Mouse (Mus musculus) layer of hippocampus, adult 11-12 months (tissue): ENCODE measurements around the gene Morc4.

Experiments used
- DNase-seq: peaks from one replicate; pipeline ENCODE4 v3.0.0; 2022; ENCODE audit warnings: low spot score

Morc4 gene

DNA sequence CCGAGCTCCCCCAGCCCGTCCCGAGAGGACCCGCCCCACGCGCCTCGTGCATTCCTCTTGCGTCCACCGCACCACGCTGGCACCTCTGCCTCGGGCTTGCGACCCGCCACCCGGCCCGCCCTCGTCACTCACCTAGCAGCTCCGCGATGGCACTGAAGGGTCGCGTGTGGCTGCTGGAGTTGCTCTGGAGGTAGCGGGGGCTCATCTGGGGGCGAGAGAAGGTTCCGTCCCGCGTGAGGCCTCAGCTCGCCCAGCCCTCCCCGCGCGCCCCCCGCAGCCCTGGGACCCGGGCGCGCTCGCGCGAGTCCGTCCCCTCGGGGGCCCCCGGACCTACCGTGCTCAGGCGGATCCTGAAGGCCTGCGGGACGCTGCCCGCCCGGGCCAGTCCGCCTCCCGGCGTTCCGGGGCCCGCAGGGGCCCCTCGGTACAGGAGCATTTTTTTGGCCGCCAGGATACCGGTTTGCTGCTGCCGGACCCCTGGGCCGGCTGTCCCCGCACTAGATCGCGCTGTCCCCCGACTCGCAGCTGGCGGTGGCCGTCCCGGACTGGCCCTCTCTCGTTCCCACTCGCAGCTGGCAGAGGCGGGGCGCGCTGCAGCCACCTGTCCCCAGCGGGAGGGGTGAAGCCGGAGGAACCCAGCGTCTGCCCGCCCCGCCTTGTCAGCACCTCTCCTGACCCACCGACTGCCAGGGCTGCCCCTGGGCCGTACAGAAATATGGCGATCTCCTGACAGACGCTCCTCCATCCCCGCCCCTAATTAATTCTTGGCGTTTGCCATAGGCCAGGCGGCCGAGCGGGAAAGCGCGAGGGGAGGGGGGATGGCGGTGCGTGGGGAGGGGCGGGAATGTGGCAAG, at the start of gene Morc4:
Gene Morc4 (minus strand): TSS at position 740 of the 854 bp plus-strand sequence.
- DNase-seq = peak; percentile 28

DNA sequence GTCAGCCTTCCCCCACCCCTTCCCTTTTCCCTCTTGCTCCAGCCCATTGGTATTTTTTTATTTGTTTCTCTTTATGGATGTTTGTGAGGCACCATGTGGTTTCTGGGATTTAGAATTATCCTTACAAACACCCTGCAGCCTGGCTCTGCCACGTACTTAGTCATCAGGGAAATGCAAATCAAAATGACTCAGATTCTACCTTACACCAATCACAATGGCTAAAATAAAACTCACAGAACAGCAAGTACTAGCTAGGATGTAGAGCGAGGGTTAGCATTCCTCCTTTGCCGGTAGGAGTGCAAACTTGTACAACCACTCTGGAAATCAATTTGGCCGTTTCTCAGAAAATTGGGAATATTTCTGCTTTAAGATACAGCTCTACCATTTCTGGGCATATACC, 49.1 kb upstream of the Morc4 start:
- DNase-seq = no peak

DNA sequence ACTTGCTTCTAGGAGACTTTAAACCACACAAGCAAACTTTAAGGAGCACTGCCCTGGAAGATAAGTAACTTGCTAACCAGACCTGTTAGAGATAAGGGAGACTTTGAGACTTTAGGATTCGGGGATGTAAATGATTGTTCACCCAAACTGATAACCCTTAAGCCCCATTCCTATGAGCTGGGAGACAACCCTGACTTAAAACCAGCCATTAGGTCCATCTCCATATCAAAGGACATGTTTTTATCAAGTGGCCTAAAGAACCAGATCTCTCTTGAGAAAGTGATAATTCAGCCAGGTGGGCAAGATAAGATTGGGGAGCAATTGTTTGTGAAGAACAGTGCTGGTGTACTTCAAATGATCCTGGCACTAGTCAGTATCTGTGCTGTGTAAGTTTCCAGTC, 19.9 kb upstream of the Morc4 start:
- DNase-seq = no peak

DNA sequence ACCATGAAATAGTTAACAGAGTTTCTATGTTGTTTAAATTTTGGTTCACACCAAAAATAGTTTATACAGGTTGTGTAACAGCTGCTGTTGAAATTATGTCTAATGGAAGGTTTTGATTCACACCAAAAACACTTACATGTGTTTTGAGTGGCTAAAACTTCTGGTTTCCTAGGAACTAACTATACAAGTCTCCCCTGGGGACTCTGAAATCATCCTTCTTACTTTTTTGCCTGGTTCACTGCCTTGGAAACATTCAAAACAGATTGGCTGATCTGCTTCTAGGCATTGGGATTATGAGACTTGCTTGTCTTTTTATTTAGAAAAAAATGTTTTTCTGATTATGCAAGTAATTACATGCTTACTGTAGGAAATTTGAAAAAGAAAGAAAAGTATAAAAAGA, 11.7 kb upstream of the Morc4 start:
- DNase-seq = no peak

DNA sequence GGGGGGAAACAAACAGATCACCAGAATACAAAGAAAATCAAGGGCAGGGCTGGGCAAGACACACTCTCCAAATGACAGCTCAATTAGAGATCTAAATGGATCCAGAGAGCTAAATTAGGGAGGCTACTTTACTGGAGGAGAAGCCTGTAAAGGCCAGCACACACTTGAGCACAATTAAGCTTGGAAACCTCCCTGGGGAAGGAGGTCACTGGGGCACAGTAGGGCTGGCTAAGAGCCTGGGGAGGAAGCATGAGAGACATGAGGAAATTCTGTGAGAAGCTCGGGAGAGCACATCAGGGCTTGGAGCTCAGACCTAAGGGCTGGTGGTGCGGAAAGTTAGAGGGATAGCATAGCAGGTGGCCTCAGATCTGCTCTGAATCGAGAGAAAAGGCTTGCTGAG, 6.5 kb upstream of the Morc4 start:
- DNase-seq = no peak

DNA sequence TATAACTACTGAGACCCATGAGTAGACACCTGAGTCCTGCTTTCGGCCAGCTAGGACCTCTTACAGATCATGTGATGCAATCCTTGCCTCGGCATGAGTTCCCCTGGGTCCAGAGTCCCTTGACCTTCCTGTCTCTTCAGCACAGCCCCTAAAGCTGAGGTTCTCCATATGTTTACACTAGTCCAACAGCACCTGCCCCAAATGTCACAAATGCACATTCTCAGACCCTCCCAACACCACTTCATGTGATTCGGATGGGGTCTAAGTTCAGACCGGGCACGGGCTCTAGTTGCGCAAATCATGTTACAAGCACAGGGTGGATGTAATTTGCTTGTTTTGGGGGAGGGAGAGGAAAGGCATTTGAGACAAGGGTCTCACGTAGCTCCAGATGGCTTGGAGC, 5.6 kb upstream of the Morc4 start:
- DNase-seq = no peak

DNA sequence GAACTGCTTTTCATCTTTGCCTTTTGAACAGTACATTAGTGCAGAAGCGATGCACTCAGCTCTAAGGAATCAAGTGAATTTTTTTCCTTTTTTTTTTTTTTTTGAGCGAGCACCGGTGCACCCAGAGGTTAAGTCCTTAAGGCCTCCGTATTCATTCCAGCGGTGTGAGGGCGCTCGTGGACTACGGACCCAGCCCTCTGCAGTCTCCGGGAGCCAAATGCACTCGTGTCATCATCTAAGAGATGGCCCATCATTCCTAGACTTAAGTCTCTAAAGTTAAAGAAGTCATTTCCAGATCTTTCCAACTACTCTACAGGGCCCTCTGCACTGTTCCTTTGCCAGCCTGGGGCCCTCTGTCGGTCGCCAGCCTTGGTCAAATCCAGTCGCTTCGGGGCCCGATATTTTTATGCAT, 1.2 kb downstream of the Morc4 start:
- DNase-seq = no peak

DNA sequence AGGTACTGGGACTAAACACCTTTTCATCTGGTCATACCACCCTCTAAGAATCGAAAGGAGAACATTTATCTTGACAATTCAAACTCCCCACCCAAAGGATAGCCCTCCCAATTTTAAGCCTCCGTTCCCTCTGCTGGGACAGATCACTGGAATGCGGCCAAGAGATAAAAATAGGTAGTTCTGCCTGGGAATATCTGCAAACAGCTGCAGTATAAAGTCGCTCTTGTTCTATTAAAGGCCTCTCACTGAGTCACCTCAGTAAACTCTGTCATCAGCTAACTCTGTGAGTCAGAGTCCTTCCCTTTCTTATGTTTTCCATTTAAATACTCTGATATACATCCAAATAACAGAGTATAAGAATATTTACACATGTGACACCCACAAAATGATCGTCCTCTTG, 12.1 kb downstream of the Morc4 start:
- DNase-seq = no peak

DNA sequence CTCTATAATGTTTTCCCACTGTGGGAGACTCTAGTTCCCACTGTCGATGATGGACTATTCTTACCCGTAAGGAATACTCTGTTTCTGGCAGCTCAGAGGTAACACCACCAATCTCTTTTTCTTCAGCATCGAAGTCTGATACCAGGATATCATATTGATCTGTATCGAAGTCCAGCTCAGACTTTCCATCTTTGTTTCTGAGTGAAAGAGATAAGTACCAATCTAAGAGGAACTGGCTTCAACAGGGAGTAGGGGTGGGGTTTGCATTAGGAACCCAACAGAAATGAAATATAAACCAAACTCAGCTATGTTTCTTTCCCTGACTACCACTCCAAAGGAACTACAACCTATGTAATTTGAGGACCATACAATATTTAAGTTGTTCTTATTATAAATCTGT, 16.7 kb downstream of the Morc4 start:
- no peak for DNase-seq

DNA sequence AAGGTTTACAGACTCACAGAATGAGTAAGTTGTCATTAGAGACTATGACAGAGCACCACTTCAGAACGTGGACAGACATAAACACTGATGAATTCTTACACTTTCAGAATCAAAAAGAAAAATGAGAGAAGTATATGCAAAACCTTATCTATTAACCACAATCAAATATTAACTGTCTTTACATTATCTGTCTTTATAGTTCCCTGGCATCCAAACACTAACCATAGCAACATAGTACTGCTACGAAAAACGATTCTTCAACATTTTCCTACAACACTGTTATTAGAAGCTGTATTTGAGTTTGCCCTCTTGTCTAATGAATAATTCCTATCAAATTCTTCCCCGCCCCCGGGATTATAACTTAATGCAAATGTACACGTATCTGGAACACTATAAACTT, 30.4 kb downstream of the Morc4 start:
- no peak for DNase-seq

DNA sequence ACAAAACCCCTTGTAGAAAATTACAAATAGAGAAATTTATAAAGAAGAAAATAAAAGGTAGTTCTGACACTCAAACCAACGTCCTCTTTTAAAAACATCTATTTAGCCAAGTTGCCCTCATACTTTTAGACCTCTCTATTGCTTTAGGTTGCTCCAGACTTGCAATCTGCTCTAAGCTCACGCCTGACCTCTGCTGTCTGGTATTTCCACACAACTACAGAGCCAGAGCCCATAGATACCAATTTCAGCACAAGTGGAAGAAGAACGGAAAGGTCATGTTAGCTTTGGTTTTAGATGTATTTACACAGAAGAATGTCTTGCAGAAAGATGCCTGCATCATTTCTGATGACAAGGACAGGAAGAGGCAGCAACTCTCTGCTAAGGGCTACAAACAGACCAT, 32.4 kb downstream of the Morc4 start:
- DNase-seq = no peak

DNA sequence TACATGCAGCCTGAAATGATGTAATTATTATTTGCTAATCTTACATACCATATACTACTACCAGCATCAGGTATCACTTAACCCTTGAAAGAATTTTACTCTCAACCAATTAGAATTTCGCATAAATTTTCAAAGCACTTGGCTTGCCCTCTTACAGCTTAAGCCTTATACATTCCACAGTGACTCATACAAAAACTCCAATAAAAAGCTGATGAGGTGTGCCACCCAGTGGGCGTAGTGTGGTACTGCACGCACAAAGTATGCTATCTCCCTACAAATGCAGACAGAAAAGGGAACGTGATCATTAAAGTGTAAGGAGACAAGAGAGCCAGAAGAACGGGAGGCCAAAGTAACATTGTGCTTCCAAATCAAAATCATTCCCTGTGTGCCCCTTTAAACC, 39.0 kb downstream of the Morc4 start:
- DNase-seq = peak; percentile 44

DNA sequence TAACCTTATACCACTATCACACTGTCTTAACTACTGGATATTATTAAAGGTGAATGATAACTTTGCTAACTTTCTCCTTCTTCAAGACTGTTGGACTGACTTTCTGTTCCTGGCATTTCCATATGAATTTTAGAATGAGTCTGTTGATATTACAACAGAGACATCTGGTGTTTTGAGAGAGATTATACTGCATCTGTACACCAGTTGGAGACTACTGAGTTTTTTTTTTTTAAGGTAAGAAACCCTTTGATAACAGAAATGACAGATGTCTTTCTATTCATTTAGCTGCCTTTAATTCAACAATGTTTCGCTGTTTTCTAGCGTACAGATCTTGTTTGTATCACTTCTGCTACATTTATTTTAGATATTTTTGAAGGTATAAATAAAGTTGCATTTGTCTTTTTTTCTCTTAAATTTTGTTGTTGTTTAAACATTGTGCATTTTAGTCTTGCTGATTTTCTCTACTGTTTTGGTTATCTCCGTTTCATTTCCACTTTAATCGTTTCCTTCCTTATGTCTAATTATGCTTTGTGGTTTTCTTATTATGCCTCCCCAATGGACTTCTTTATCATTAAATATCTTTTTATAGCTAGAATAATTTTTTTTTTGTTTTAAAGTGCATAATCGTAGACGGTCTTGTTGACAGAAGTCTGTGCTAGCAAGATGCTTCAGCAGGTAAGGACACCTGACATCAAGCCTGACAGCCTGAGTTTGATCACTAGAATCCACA, 42.9 kb downstream of the Morc4 start:
- DNase-seq = no peak

DNA sequence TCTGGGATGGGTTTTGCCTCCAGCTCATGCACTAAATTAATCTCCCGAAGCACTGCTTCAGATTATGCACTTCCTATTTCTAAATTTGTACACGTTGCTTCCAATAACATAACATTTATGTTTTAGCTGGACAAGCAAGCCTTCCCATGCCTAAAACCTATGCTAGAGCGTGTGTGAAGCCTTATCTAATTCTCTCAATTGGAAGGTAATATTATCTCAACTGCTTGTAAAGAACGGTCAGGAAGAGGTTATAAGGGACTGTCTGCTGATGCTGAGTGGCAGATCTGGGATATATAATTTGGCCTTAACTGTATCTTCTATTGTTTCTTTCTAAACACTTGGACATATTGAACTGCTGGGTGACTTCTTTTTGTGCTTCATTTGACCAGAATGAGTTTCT, 44.6 kb downstream of the Morc4 start:
- DNase-seq = no peak

DNA sequence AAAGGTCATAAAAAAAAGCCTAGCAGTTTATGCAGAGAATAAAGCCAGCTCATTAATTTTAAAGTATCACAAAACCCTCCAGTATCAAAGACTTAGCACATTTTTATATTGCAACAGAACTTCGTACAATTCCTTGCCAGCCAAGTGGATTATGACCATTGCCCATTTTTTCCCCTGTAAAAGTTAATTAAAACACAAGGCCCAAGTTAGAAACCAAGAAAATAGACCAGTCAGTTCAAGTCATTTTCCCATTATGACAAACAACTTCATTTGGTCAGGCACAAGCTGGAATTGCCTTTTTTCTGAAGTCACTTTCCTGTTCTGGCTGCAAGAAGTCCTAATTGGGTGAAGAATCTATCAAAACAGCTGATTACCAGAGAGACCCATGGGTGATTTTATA, 46.1 kb downstream of the Morc4 start:
- no peak for DNase-seq

DNA sequence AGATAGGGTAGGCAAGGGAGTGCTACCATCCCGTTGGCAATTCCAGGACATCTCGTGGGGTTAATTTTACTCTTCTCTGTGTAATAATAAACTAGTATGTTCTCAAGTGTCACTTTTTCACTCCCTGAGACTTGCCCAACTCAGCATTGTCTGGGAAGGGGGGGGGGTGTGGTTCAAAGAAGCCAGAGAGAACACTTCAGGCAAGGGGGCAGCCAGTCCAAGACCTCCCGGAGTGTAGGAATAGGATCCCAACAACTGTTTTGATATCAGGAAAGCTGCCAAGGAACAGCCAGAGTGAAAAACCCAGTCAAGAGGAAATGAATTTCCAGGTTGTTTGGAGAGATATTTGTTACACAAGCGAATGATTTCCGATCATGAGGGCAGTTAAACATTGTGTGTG, 56.3 kb downstream of the Morc4 start:
- no peak for DNase-seq

DNA sequence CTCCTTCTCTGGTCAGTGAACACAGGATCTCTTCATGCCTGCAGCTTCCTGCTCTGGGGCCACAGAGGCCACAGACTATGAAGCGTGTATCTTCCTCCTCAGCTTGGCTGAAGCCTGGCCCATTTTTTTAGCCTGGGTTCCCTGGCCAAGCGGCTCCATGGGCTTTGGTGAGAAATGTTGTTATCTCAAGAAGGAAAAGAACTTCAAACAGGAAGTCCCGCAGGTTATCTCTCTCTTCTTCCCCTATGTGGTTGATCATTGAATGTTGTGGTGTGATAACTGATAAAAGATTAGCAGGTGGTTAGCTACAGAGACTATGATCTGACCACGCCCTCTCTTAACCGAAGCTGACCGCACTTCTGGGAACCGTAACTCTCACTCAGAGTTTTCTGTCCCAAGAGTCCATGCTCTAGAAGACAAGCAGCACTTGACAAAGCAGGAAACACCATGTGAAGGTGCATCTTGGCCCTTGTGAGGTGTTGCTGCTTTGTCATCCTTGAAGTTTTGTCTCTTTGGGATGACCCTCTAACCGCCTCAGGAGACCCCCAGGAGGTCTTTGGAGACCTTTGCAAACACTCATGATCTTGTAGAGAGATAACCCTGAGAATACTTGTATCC, 57.4 kb downstream of the Morc4 start:
- DNase-seq = no peak

DNA sequence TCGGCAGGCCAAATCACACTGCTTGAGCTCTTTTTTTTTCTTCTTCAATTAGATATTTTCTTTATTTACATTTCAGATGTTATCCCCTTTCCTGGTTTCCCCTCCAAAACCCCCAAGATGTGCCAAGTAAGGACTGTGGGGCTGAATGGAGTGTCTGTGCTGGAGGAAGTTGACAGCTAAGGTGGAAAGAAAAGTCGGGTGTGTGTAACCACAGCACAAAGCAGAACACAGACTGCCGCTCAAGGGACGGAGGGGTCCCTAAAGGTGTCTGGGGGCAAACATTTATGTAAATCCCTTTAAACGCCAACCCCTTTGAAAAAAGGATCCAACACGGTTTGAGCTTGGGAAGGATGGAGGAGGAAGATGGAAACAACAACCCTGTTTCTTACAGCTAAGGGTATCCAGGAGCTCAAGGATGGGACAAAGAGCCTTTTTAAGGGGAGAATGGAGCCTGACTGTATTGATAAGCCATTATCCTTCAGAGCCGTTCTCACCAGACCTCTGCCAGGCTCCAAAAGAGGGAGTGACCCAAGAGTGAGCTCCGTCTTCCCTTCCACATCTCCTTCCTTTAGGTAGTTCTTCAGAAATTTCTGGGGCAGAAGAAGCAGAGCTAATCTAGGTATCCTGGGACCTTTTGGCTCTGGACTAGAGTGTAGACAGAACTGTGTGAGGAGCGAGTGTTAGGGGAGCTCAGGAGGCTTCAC, 58.0 kb downstream of the Morc4 start:
- DNase-seq = no peak

DNA sequence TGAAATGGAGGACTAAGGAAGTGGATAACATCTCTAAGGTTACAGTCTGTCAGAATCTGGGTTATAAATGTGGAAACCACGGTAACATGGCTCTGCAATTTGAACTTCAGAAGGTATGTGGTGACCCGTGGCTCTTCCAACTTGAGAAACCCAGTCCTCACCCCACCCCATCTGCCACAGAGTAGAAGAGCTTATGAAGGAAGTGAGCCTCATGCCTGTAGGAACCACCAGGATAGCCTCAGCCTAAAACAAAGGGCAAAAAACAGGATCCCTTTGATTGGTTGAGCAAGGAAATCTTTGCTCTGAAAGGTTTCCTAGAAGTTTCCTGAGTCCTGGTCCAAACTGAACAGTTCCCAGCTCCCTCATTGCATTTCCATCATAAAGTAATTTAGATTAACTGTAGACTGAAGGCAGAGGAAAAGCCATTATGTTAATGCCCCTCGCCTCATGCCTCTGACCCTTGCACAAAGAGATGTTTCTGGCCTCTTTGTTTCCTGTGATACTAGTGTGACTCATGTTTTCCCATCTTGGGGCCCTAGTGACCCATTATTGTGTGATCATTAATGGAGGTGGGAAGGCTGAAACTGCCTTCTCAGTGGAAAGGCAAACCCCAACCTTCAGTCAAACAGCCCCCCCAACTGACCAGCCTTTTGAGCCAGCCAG, 58.7 kb downstream of the Morc4 start:
- DNase-seq = no peak

DNA sequence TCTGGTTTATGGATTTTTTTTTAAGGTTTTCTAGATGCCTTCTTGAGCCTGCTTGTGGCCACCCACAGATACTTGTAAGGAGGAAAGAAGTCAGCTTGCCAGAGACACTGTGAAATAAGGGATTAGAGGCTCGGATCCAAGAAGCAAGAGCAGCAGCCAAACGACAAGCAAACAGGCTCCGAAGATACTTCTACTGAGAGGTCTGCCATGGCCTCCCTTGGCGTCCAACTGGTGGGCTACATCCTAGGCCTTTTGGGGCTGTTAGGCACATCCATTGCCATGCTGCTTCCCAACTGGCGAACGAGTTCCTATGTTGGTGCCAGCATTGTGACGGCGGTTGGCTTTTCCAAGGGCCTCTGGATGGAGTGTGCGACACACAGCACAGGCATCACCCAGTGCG, 63.0 kb downstream of the Morc4 start:
- DNase-seq = no peak

DNA sequence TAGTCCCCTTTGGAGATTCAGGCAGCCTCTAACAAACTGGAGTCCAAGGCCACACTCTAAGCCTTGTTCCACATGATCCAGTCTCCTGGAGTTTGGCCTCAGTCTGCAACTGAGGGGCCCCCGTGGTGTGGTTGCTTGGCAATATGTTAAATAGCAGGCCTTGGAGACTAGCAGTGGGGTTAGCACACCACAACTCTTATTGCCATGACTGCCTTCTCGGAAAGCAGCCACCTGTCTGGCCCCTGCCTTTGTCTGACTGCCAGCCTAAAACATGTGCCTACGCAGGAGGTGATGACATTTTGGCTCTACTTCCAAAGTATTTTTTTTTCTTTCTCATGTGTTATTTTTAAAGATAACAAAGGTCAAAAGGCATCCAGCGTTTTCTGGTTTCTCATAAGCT, 63.4 kb downstream of the Morc4 start:
- peak; percentile 10 for DNase-seq

DNA sequence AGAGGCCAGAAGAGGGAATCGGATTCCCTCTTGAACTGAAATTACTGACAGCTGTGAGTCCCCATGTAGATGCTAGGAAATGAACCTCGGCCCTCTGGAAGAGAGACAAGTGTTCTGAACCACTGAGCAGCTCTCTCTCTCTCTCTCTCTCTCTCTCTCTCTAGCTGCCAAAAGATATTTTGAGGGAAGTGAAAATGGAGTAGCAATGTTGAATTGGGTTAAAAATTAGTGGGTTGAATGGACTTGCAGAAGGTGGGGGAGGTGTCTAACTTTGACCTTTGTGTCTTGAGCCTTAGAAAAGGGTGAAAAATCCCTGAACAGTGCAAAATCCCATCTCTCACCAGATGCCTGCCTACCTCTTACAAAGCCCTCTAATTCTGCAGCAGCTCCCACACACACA, 64.1 kb downstream of the Morc4 start:
- DNase-seq = no peak
